Mouse (Mus musculus) left cerebral cortex, adult 9 months (tissue): ENCODE measurements around the gene Fam219b.

Experiments used
- DNase-seq, 2 experiments: peaks; one replicate each; pipeline ENCODE4 v3.0.0; 2022; ENCODE audit warnings: low spot score in 2 of 2

Fam219b gene

GRCm38 (mm10) chr9:57562896-57563372 is 25.6 kb downstream of the Fam219b start:
- peak in 1 of 2 experiments; percentile 54 for DNase-seq

DNA sequence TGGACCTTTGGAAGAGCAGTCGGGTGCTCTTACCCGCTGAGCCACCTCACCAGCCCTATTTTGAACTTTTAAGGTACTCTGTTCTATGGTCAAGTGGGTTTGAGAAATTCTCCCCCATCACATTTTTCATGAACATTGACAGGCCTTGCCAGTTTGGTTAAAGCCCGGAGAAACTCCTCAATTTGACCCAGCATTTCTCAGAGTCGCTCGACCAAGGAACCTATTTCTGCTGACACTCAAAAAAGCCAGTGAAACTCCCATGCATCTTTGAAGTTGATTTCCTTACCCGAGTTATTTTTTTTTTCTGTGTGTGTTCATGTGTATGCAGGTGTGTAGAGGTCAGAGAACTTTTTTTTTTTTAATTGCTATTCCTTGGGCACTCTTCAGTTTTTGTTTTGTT is 27.3 kb downstream of the Fam219b start:
- no peak for DNase-seq

DNA sequence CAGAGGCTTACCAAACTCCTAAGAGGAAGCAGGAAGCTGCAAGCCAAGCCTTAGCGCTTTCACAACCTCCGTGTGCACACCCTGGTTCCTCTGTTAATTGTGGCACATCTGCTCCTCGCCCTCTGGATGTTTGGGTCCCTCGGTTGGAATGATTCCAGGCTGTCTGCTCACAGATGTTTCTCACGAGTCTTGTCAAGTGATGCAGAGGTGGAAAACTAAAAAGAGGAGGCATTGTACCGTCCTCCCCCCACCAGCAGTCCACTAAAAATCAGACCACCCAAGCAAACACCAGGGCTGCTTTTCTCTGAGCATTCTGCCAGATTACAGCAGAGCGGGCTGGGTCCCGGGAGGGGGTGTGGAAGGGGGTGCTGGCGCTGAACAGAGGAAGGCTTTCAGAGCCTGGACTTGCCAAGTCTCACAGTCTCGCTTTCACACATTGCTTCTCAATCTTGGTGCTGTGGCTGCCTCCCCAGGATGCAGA is 28.5 kb downstream of the Fam219b start:
- peak in 1 of 2 experiments; percentile 65 for DNase-seq

DNA sequence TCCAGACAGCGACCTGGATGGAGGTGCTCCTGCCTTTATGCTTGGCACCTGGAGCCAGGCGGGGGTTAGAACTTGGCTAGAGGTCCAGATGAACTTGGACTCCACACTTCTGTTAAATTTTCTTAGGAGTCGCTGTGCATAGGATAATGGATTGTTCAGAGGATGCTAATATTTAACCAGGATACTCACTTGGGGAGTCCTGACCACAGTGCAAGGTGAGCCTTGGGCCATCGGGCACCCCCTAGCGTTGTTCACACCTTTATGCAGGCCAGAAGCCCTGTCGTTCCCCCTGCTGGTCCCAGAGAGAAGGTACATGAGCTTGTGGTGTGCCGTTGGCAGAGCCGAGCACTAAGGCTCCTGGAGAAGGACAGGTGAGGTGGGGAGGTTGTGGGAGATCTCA is 29.5 kb downstream of the Fam219b start:
- DNase-seq: no peak

GRCm38 (mm10) chr9:57568500-57568899 is 31.2 kb downstream of the Fam219b start:
- DNase-seq: no peak

- no peak for DNase-seq
Measured at GRCm38 (mm10) chr9:57574397-57574796, 37.1 kb downstream of the Fam219b start.

GRCm38 (mm10) chr9:57575577-57575976 is 38.2 kb downstream of the Fam219b start:
- DNase-seq: no peak

DNA sequence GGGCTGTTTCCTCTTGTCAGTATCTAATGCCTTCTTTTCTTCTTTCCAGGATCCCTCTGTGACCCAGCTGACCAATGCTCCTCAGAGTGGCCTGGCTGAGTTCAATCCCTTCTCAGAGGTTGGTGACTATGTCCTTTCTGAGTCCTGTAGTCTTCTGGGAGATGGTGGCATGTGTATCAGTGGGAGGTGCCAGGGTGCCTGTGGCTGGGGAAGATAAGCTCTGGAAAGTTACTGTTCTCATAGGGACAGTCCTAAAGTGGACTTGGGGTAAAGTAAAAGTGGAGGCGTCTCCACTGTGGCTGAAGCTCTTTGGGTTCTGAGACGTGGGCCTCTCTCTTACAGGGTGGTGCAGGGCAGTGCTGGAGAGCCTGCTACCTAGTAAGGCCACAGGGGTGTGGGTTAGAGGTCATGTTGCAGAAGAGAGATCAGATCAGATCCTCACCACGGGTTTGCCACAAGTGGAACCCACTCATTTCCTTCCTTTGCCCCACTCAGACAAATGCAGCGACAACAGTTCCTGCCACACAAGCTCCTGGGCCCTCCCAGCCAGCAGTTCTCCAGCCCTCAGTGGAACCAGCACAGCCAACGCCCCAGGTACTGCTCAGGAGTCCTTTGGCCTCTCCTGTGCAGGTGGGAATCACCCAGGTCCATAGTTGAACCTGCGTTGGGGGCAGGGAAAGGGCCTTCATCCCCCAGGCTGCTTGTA is 40.0 kb downstream of the Fam219b start:
- DNase-seq: no peak

DNA sequence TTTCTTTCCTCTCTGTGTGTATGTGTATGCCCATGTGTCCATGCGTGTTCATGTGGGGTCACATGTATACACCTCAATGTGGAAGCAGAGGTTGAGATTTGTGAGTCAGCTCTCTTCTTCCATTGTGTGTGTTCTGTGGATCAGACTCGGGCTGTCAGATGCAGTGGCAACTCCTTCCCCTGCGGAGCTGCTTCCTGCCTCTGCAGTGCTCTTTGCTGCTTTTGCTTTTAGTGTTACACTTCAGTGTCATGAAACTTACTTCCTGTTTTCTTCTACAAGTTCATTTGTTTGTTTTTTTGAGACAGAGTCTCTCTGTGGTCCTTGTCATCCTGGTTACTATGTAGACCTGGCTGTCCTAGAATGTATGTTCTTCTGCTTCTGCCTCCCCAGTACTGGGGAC is 47.7 kb downstream of the Fam219b start:
- no peak for DNase-seq

DNA sequence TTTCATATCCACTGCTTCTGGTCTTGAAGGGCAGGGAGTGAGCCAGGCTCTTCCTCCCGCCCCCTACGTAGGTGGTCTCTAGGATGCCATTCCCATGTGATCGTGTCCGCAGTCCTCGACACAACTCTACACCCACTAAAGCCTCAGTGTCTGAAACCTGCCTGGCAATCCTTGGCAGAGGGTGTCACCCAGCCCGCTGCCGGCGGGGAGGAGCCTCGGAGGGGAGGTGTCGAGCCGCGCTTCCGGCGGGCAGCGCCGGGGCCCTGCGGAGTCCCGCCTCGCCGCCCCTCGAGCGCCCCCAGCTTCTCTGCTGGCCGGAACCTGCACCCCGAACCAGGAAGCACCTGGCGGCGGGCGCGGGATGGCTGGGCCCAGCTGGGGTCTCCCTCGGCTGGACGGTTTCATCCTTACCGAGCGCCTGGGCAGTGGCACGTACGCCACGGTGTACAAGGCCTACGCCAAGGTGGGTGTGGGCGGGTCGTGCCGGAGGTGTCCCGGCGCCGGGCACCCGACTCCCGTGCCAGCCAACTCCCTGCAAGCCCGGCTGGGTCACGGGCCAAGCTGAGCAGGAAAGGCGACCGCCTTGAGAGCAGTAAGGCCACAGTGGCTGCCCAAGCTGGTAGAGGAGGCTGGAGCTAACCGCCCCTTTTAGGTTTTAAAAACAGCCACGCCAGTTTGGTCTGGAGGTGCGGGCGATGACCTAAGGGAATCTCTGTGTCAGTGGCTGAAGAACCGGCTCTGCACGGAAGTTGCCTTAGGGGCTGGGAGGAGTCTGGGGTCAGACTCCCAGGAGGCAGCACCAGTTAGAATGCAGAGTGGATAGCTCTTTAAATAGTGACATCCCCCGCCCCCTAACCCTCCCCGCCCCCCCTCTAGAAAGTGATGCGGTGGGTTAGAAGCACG is 52.1 kb downstream of the Fam219b start, which contains the start of gene Ulk3:
Ulk3 (plus strand) TSS at position 229 of the 903 bp plus-strand sequence.
- peak in 1 of 2 experiments; percentile 72 for DNase-seq

DNA sequence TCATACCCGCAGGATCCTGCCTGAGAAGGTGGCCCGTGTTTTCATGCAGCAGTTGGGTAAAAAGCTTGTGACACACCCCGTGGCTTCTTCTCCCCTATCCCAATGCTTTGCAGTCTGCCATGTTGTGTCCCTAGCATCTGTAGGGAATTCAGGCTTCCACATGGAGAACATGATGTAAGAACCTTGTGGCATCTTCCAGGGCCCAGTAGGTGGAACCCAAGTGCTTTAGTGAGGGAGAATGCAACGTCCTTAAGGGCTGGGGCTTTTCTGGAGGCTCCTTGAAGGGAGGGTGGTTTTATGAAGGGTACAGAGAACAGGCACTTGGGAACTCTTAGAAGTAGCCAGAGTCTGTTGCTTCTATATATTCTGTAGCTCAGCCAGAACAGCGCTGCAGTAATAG is 53.4 kb downstream of the Fam219b start:
- DNase-seq: peak in 1 of 2 experiments; percentile 51
